Mouse (Mus musculus) heart, adult 2 months (tissue): ENCODE data around the gene Cog5. TPM values are rescaled to one million over a fixed set of nuclear protein-coding genes. Genes with fewer than 3 reads are reported as not detected.

ENCODE experiments used
- DNase-seq, 2 experiments: peaks; one replicate each; pipeline ENCODE4 v3.0.0; 2021
- H3K27ac ChIP-seq: fragments of 200-600 bp; 2 replicates; pipeline ENCODE4 v1.8.1; 2022
- H3K27me3 ChIP-seq: fragments of 200-500 bp; 2 replicates; pipeline ENCODE4 v1.6.1; 2012; ENCODE audit warnings: mild to moderate bottlenecking, low read length, inconsistent platforms, mixed read lengths; ENCODE audit not compliant: control insufficient read depth, insufficient read depth
- H3K36me3 ChIP-seq: fragments of 200-500 bp; 2 replicates; pipeline ENCODE4 v1.6.1; 2012; ENCODE audit warnings: low read length, inconsistent platforms; ENCODE audit not compliant: control insufficient read depth, insufficient read depth
- H3K4me1 ChIP-seq: fragments of 200-500 bp; 2 replicates; pipeline ENCODE4 v1.6.1; 2011; ENCODE audit warnings: low read length; ENCODE audit not compliant: control insufficient read depth, insufficient read depth
- H3K4me3 ChIP-seq: fragments of 200-600 bp; 2 replicates; pipeline ENCODE4 v1.8.1; 2022
- H3K79me2 ChIP-seq: fragments of 200-500 bp; replicated peaks from 2 replicates; pipeline ENCODE4 v1.6.1; 2012; ENCODE audit warnings: mild to moderate bottlenecking, inconsistent platforms, low read length, moderate library complexity, mixed read lengths; ENCODE audit not compliant: control insufficient read depth, insufficient read depth
- H3K9ac ChIP-seq: fragments of 200-500 bp; 2 replicates; pipeline ENCODE4 v1.6.1; 2012; ENCODE audit warnings: low read depth, mild to moderate bottlenecking, control low read depth, inconsistent platforms, low read length, mixed read lengths
- CTCF ChIP-seq: fragments of 200-600 bp; IDR thresholded peaks from 2 replicates; pipeline ENCODE4 v1.8.1; 2022; ENCODE audit warnings: antibody characterized with exemption, mild to moderate bottlenecking, moderate library complexity
- EP300 ChIP-seq: fragments of 200-500 bp; IDR thresholded peaks from 2 replicates; pipeline ENCODE4 v1.6.1; 2011; ENCODE audit warnings: low read depth, low read length, control low read depth; ENCODE audit not compliant: insufficient read depth
- POLR2A ChIP-seq: fragments of 200-500 bp; IDR thresholded peaks from 2 replicates; pipeline ENCODE4 v1.6.1; 2011; ENCODE audit warnings: mild to moderate bottlenecking, low read depth, low read length, control low read depth; ENCODE audit not compliant: insufficient read depth
- WGBS: fragments of 180-500 bp; shearing (Covaris S2); methylation state at CpG from one replicate; pipeline ENCODE4 v1.1.7; 2018; 5-methylcytosine and 5-hydroxymethylcytosine counted together
- intact Hi-C: fragments of 180-260 bp; cut with DNase I; formaldehyde crosslinking; loops from one replicate; pipeline ENCODE4 v1.15.1; 2025
- polyA plus RNA-seq: library from polyadenylated mRNA; depleted of rRNA; stranded (reverse); fragments of >200 nt; gene quantifications from 2 replicates; pipeline ENCODE4 v1.2.3, GENCODE M21; 2012
- total RNA-seq, 2 experiments: library from RNA; stranded (reverse); gene quantifications; 2 replicates each; pipeline ENCODE4 v1.2.3; 2021

Gene Cog5
- total and polyA plus RNA-seq, 3 experiments: 24.7 to 58.3 (median 55.8) TPM

GRCm38 (mm10) chr12:31928498-31928897, 273.8 kb downstream of the Cog5 start:
- intact Hi-C loops: loop anchor here (5.0 to 10.0 kb wide), 3 partner anchors 211 to 554 kb away; partner anchors contain the start of genes Cog5 and Dus4l
- H3K27ac ChIP-seq: no peak overlapping the region
- peaks cover 35% of the 10 kb centered on the region for H3K36me3 ChIP-seq
- H3K9ac ChIP-seq: no peak overlapping the region
- TF ChIP-seq POLR2A: no peak
- TF ChIP-seq EP300: no peak
- no peak for TF ChIP-seq CTCF
- H3K27me3 ChIP-seq: no peaks in the 10 kb centered on the region
- no peaks in the 10 kb centered on the region; the same call in 1 of the 2 replicates for H3K4me1 ChIP-seq
- H3K79me2 ChIP-seq: no peaks in the 10 kb centered on the region; the same call in 1 of the 2 replicates
- H3K4me3 ChIP-seq: no peak overlapping the region
- 72% methylated on average over 3 of the region's 3 CpGs for WGBS
- DNase-seq: no peak

DNA sequence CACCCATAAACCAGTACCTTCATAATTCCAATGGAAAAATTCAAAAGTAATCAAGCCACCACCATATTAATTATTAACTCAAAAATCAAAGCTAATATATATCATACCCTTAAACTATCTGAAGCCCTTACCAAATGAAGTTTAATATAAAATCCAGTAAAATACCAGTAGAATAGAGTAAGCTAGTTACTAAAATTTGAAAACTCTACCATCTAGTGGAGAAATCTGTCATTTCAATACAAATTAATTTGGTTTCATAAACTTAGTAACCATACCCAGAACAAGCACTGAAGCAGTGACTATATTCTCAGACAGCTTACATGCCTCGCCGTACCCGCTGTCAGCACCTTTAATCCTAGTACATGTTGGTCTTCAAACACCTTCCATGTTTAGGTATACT, 277.1 kb downstream of the Cog5 start:
- H3K9ac ChIP-seq: no peak overlapping the region
- H3K27ac ChIP-seq: no peak overlapping the region
- no peak for DNase-seq
- no peaks in the 10 kb centered on the region for H3K27me3 ChIP-seq
- H3K79me2 ChIP-seq: no peaks in the 10 kb centered on the region; the same call in 1 of the 2 replicates
- H3K4me3 ChIP-seq: no peak overlapping the region
- H3K36me3 ChIP-seq: peaks cover 34% of the 10 kb centered on the region
- TF ChIP-seq CTCF (peak; percentile 36), POLR2A (no peak)
- H3K4me1 ChIP-seq: no peaks in the 10 kb centered on the region
- 98% methylated on average over 3 of the region's 3 CpGs for WGBS
- intact Hi-C loops: no loop called here

GRCm38 (mm10) chr12:31936657-31937300, 282.1 kb downstream of the Cog5 start:
- DNase-seq: no peak
- Histone ChIP-seq H3K27me3 (no peaks in the 10 kb centered on the region), H3K4me1 (no peaks in the 10 kb centered on the region; the same call in 1 of the 2 replicates), H3K27ac (no peak overlapping the region), H3K36me3 (peaks cover 32% of the 10 kb centered on the region), H3K4me3 (no peak overlapping the region), H3K9ac (no peak overlapping the region), H3K79me2 (peaks cover 2% of the 10 kb centered on the region; the same call in 1 of the 2 replicates)
- TF ChIP-seq POLR2A (no peak), CTCF (no peak), EP300 (no peak)
- WGBS: 63% methylated on average over 6 of the region's 6 CpGs
- intact Hi-C loops: no loop called here

GRCm38 (mm10) chr12:31937613-31938012, 282.9 kb downstream of the Cog5 start:
- intact Hi-C loops: no loop called here
- no peak for DNase-seq
- H3K27ac ChIP-seq: no peak overlapping the region

GRCm38 (mm10) chr12:31938391-31938997, 283.8 kb downstream of the Cog5 start:
- intact Hi-C loops: no loop called here
- H3K36me3 ChIP-seq: peaks cover 38% of the 10 kb centered on the region
- WGBS: 93% methylated on average over 4 of the region's 4 CpGs
- H3K9ac ChIP-seq: no peak overlapping the region
- no peak overlapping the region for H3K4me3 ChIP-seq
- H3K4me1 ChIP-seq: no peaks in the 10 kb centered on the region; the same call in none of the 2 replicates
- H3K27ac ChIP-seq: no peak overlapping the region
- TF ChIP-seq EP300: no peak
- TF ChIP-seq CTCF: no peak
- no peak for TF ChIP-seq POLR2A
- DNase-seq: no peak
- H3K27me3 ChIP-seq: no peaks in the 10 kb centered on the region
- H3K79me2 ChIP-seq: peaks cover 2% of the 10 kb centered on the region; the same call in 1 of the 2 replicates

More at GRCm38 (mm10) chr12:31937613-31938012, 282.9 kb downstream of the Cog5 start:
- WGBS: 86% methylated on average over 3 of the region's 3 CpGs
- TF ChIP-seq EP300 (no peak), POLR2A (no peak), CTCF (no peak)
- Histone ChIP-seq H3K4me1 (no peaks in the 10 kb centered on the region; the same call in 1 of the 2 replicates), H3K79me2 (peaks cover 2% of the 10 kb centered on the region; the same call in 1 of the 2 replicates), H3K36me3 (peaks cover 33% of the 10 kb centered on the region), H3K4me3 (no peak overlapping the region), H3K27me3 (no peaks in the 10 kb centered on the region), H3K9ac (no peak overlapping the region)

- no peak overlapping the region for H3K9ac ChIP-seq
- H3K4me1 ChIP-seq: peaks cover 3% of the 10 kb centered on the region
- no peak for TF ChIP-seq EP300
- no peak for TF ChIP-seq CTCF
- TF ChIP-seq POLR2A: no peak
- no peak overlapping the region for H3K4me3 ChIP-seq
- intact Hi-C loops: no loop called here
- no peak overlapping the region for H3K27ac ChIP-seq
- peaks cover 2% of the 10 kb centered on the region; the same call in 1 of the 2 replicates for H3K79me2 ChIP-seq
- no peaks in the 10 kb centered on the region for H3K27me3 ChIP-seq
- DNase-seq: no peak
- H3K36me3 ChIP-seq: peaks cover 43% of the 10 kb centered on the region
Observed at GRCm38 (mm10) chr12:31939026-31939425, 284.4 kb downstream of the Cog5 start.
